Mouse (Mus musculus) ES-E14 (cell line): Measurements from ENCODE around the gene Plcxd2. TPM values are rescaled to one million over a fixed set of nuclear protein-coding genes. Genes with fewer than 3 reads are reported as not detected.

ENCODE experiments used
- DNase-seq: peaks from one replicate; pipeline ENCODE4 v3.0.0-alpha.2; 2013; ENCODE audit warnings: low read depth, low spot score
- H3K27ac ChIP-seq: 2 replicates; pipeline ENCODE4 v1.5.1; 2012; ENCODE audit warnings: low read depth, mild to moderate bottlenecking, low read length, moderate library complexity, mixed read lengths; ENCODE audit not compliant: poor library complexity, insufficient read depth, severe bottlenecking
- H3K36me3 ChIP-seq: 2 replicates; pipeline ENCODE4 v1.6.1; 2012; ENCODE audit warnings: mild to moderate bottlenecking, low read length, moderate library complexity, mixed read lengths; ENCODE audit not compliant: control insufficient read depth, poor library complexity, insufficient read depth, severe bottlenecking
- H3K4me1 ChIP-seq, 2 experiments: fragments of 150-350 bp in 1 of 2; sonication (generic) in 1 of 2; 2 replicates each; pipeline ENCODE4 v1.6.1; 2012; ENCODE audit warnings: low read length in 2 of 2, mild to moderate bottlenecking in 1 of 2, mixed read lengths in 1 of 2; ENCODE audit not compliant: control insufficient read depth in 2 of 2, insufficient read depth in 2 of 2, poor library complexity in 1 of 2
- H3K4me3 ChIP-seq, 2 experiments: fragments of 150-350 bp in 1 of 2; sonication (generic) in 1 of 2; 2 replicates each; pipeline ENCODE4 v1.5.1; 2012; ENCODE audit warnings: low read length in 2 of 2, low read depth in 1 of 2, mild to moderate bottlenecking in 1 of 2, mixed read lengths in 1 of 2; ENCODE audit not compliant: insufficient read depth in 1 of 2, poor library complexity in 1 of 2, severe bottlenecking in 1 of 2
- H3K9ac ChIP-seq: 2 replicates; pipeline ENCODE4 v1.6.1; 2012; ENCODE audit warnings: low read depth, mild to moderate bottlenecking, low read length, mixed read lengths; ENCODE audit not compliant: poor library complexity, insufficient read depth, severe bottlenecking
- H3K9me3 ChIP-seq: fragments of 150-350 bp; sonication (generic); 2 replicates; pipeline ENCODE4 v1.6.1; 2012; ENCODE audit warnings: low read depth, mild to moderate bottlenecking, low read length; ENCODE audit not compliant: control insufficient read depth, insufficient read depth
- CHD2 ChIP-seq: IDR thresholded peaks from 2 replicates; pipeline ENCODE4 v1.6.1; 2014; ENCODE audit warnings: mild to moderate bottlenecking, low read depth, low read length, inconsistent platforms
- HCFC1 ChIP-seq: IDR thresholded peaks from 2 replicates; pipeline ENCODE4 v1.6.1; 2012; ENCODE audit warnings: low read length, inconsistent platforms, borderline replicate concordance; ENCODE audit not compliant: insufficient read depth
- MAFK ChIP-seq: IDR thresholded peaks from 2 replicates; pipeline ENCODE4 v1.6.1; 2014; ENCODE audit warnings: mild to moderate bottlenecking, low read depth, low read length, inconsistent platforms; ENCODE audit not compliant: insufficient read depth
- ZC3H11A ChIP-seq: IDR thresholded peaks from 2 replicates; pipeline ENCODE4 v1.6.1; 2012; ENCODE audit warnings: low read depth, mild to moderate bottlenecking, inconsistent platforms, low read length, borderline replicate concordance
- ZNF384 ChIP-seq: IDR thresholded peaks from 2 replicates; pipeline ENCODE4 v1.6.1; 2012; ENCODE audit warnings: low read depth, low read length, inconsistent platforms
- in situ Hi-C, 2 experiments: fragments of 600-800 bp; cut with MboI; formaldehyde crosslinking; loops; one replicate each; pipeline ENCODE4 v1.15.1; 2025; ENCODE audit warnings: low sequenced_read_pairs in 2 of 2, inconsistent platforms in 1 of 2; ENCODE audit not compliant: unreplicated experiment in 2 of 2
- total RNA-seq: library from RNA; depleted of rRNA; stranded (reverse); fragments of 300-350 nt; gene quantifications from 2 replicates; pipeline ENCODE4 v1.2.3, GENCODE M21; 2012

Plcxd2 gene
- total RNA-seq, 1 experiment = 3.3 TPM

- H3K36me3 ChIP-seq = no peaks in the 10 kb centered on the region
- no peak overlapping the region for H3K27ac ChIP-seq
- TF ChIP-seq ZC3H11A = no peak
- no peak for TF ChIP-seq ZNF384
- TF ChIP-seq CHD2 = no peak
- no peak for TF ChIP-seq HCFC1
- no peak for TF ChIP-seq MAFK
- no peak overlapping the region for H3K9ac ChIP-seq
- H3K4me3 ChIP-seq = no peak overlapping the region
- no peaks in the 10 kb centered on the region for H3K4me1 ChIP-seq
- in situ Hi-C loops = no loop called here
- DNase-seq = no peak
- no peaks in the 10 kb centered on the region for H3K9me3 ChIP-seq
Observed at GRCm38 (mm10) chr16:46022958-46023491, 13.0 kb upstream of the Plcxd2 start.

GRCm38 (mm10) chr16:46022189-46022928 lies 12.3 kb upstream of the Plcxd2 start:
- Histone ChIP-seq H3K4me3 (no peak overlapping the region), H3K9me3 (no peaks in the 10 kb centered on the region), H3K36me3 (no peaks in the 10 kb centered on the region), H3K9ac (no peak overlapping the region), H3K27ac (no peak overlapping the region), H3K4me1 (no peaks in the 10 kb centered on the region)
- TF ChIP-seq ZNF384 (no peak), ZC3H11A (peak; percentile 59; the same call in 1 of the 2 replicates), MAFK (no peak)
- no peak for DNase-seq
- in situ Hi-C loops = no loop called here

- no peak overlapping the region for H3K27ac ChIP-seq
- no peak overlapping the region for H3K9ac ChIP-seq
- H3K4me1 ChIP-seq = no peaks in the 10 kb centered on the region
- H3K4me3 ChIP-seq = no peak overlapping the region
- no peak for DNase-seq
- in situ Hi-C loops = no loop called here
- H3K36me3 ChIP-seq = no peaks in the 10 kb centered on the region
- TF ChIP-seq HCFC1 (no peak), CHD2 (no peak), ZNF384 (no peak)
- no peaks in the 10 kb centered on the region for H3K9me3 ChIP-seq
Observed at GRCm38 (mm10) chr16:46021302-46021701, 11.3 kb upstream of the Plcxd2 start.

- TF ChIP-seq MAFK = no peak
- TF ChIP-seq HCFC1 = no peak
- no peak for TF ChIP-seq CHD2
- no peak for TF ChIP-seq ZC3H11A
- TF ChIP-seq ZNF384 = no peak
- no peak overlapping the region for H3K4me3 ChIP-seq
- no peak overlapping the region for H3K27ac ChIP-seq
- no peaks in the 10 kb centered on the region for H3K4me1 ChIP-seq
- DNase-seq = no peak
- H3K36me3 ChIP-seq = no peaks in the 10 kb centered on the region
- no peak overlapping the region for H3K9ac ChIP-seq
- in situ Hi-C loops = no loop called here
- no peaks in the 10 kb centered on the region for H3K9me3 ChIP-seq
Observed at GRCm38 (mm10) chr16:46020396-46020795, 10.4 kb upstream of the Plcxd2 start.

- in situ Hi-C loops = no loop called here
- H3K36me3 ChIP-seq = no peaks in the 10 kb centered on the region
- H3K4me1 ChIP-seq = no peaks in the 10 kb centered on the region
- TF ChIP-seq ZNF384 (no peak), CHD2 (no peak), MAFK (no peak), ZC3H11A (no peak), HCFC1 (no peak)
- H3K9ac ChIP-seq = no peak overlapping the region
- H3K9me3 ChIP-seq = no peaks in the 10 kb centered on the region
- H3K27ac ChIP-seq = no peak overlapping the region
- no peak for DNase-seq
- no peak overlapping the region for H3K4me3 ChIP-seq
Observed at GRCm38 (mm10) chr16:46019799-46020198, 9.8 kb upstream of the Plcxd2 start.
